Mouse (Mus musculus) heart, embryonic 11.5 days (tissue): ENCODE measurements around the gene Trmt112. TPM values are rescaled to one million over a fixed set of nuclear protein-coding genes. Genes with fewer than 3 reads are reported as not detected.

Source experiments
- ATAC-seq: fragments of 200-750 bp; cut with Nextera tagmentation; replicated peaks from 2 replicates; pipeline ENCODE4 v1.8.0; 2017; ENCODE audit warnings: moderate library complexity; ENCODE audit not compliant: insufficient number of reproducible peaks, low FRiP score, low TSS enrichment
- H3K27ac ChIP-seq: fragments of 300-500 bp; sonication (generic); 2 replicates; pipeline ENCODE4 v1.5.1; 2014; ENCODE audit warnings: mild to moderate bottlenecking, low read depth, low read length
- H3K27me3 ChIP-seq: fragments of 300-500 bp; sonication (generic); 2 replicates; pipeline ENCODE4 v1.6.1; 2014; ENCODE audit warnings: mild to moderate bottlenecking, low read length, mixed read lengths; ENCODE audit not compliant: control insufficient read depth, insufficient read depth
- H3K36me3 ChIP-seq: fragments of 300-500 bp; sonication (generic); 2 replicates; pipeline ENCODE4 v1.6.1; 2014; ENCODE audit warnings: mild to moderate bottlenecking, low read length, moderate library complexity, mixed read lengths; ENCODE audit not compliant: control insufficient read depth, insufficient read depth
- H3K4me1 ChIP-seq: fragments of 300-500 bp; sonication (generic); 2 replicates; pipeline ENCODE4 v1.6.1; 2014; ENCODE audit warnings: low read length; ENCODE audit not compliant: control insufficient read depth, insufficient read depth
- H3K4me2 ChIP-seq: fragments of 300-500 bp; sonication (generic); 2 replicates; pipeline ENCODE4 v1.6.1; 2014; ENCODE audit warnings: mild to moderate bottlenecking, moderate library complexity
- H3K4me3 ChIP-seq: fragments of 300-500 bp; sonication (generic); 2 replicates; pipeline ENCODE4 v1.5.1; 2014; ENCODE audit warnings: low read depth, low read length
- H3K9ac ChIP-seq: fragments of 300-500 bp; sonication (generic); 2 replicates; pipeline ENCODE4 v1.6.1; 2014; ENCODE audit warnings: mild to moderate bottlenecking, low read depth, low read length, moderate library complexity
- H3K9me3 ChIP-seq: fragments of 300-500 bp; sonication (generic); replicated peaks from 2 replicates; pipeline ENCODE4 v1.6.1; 2016; ENCODE audit warnings: low read length; ENCODE audit not compliant: control insufficient read depth
- WGBS: fragments of 180-500 bp; shearing (Covaris S2); extraction: QIAGEN DNeasy Blood & Tissue Kit; methylation state at CpG from one replicate; pipeline ENCODE4 v1.1.7; 2014; ENCODE audit not compliant: insufficient replicate concordance; 5-methylcytosine and 5-hydroxymethylcytosine counted together
- polyA plus RNA-seq: library from polyadenylated mRNA; unstranded; fragments of >200 nt; fragmentation: Nextera tagmentation; extraction: Ambion mirVana; gene quantifications from 2 replicates; pipeline ENCODE4 v1.2.1, GENCODE M21; 2014

Trmt112 gene
- polyA plus RNA-seq, 1 experiment from 2014 or later, result 97.8 TPM

- H3K36me3 ChIP-seq, result no peaks in the 10 kb centered on the region
- peaks cover 18% of the 10 kb centered on the region for H3K4me1 ChIP-seq
- H3K4me3 ChIP-seq, result no peak overlapping the region
- H3K9ac ChIP-seq, result no peak overlapping the region
- 16% methylated on average over 3 of the region's 3 CpGs for WGBS
- no peak overlapping the region for H3K27ac ChIP-seq
- ATAC-seq, result no peak
- peaks cover 48% of the 10 kb centered on the region for H3K27me3 ChIP-seq
- no peaks in the 10 kb centered on the region for H3K9me3 ChIP-seq
- H3K4me2 ChIP-seq, result no peak overlapping the region
Observed at GRCm38 (mm10) chr19:6936299-6936698, 26.8 kb downstream of the Trmt112 start.

GRCm38 (mm10) chr19:6937541-6938465 lies 28.3 kb downstream of the Trmt112 start:
- no peak overlapping the region for H3K9ac ChIP-seq
- 74% methylated on average over 16 of the region's 16 CpGs for WGBS
- H3K27ac ChIP-seq, result no peak overlapping the region
- no peaks in the 10 kb centered on the region for H3K36me3 ChIP-seq
- ATAC-seq, result no peak
- H3K4me3 ChIP-seq, result no peak overlapping the region
- no peaks in the 10 kb centered on the region for H3K9me3 ChIP-seq
- H3K4me2 ChIP-seq, result no peak overlapping the region
- H3K4me1 ChIP-seq, result peaks cover 21% of the 10 kb centered on the region
- H3K27me3 ChIP-seq, result peaks cover 34% of the 10 kb centered on the region

- H3K4me3 ChIP-seq, result no peak overlapping the region
- H3K36me3 ChIP-seq, result no peaks in the 10 kb centered on the region
- H3K27me3 ChIP-seq, result peaks cover 19% of the 10 kb centered on the region
- 90% methylated on average over 20 of the region's 20 CpGs for WGBS
- peaks cover 19% of the 10 kb centered on the region for H3K4me1 ChIP-seq
- H3K9ac ChIP-seq, result no peak overlapping the region
- no peak for ATAC-seq
- no peaks in the 10 kb centered on the region for H3K9me3 ChIP-seq
- no peak overlapping the region for H3K4me2 ChIP-seq
- no peak overlapping the region for H3K27ac ChIP-seq
Observed at GRCm38 (mm10) chr19:6939106-6940002, 29.9 kb downstream of the Trmt112 start.

GRCm38 (mm10) chr19:6940396-6941351 lies 31.2 kb downstream of the Trmt112 start:
- no peak for ATAC-seq
- peak overlapping the region; percentile 96 for H3K27ac ChIP-seq
- H3K27me3 ChIP-seq, result peaks cover 6% of the 10 kb centered on the region
- no peaks in the 10 kb centered on the region for H3K36me3 ChIP-seq
- H3K9ac ChIP-seq, result peak overlapping the region; percentile 89
- H3K4me2 ChIP-seq, result peak overlapping the region; percentile 79
- H3K9me3 ChIP-seq, result no peaks in the 10 kb centered on the region
- 20% methylated on average over 27 of the region's 29 CpGs for WGBS
- H3K4me1 ChIP-seq, result peaks cover 18% of the 10 kb centered on the region
- H3K4me3 ChIP-seq, result peak overlapping the region; percentile 84

- Histone ChIP-seq H3K4me3 (peak within 1 kb of the TSS; percentile 84), H3K27me3 (no peaks in the 10 kb centered on the region), H3K36me3 (no peaks in the 10 kb centered on the region), H3K9ac (peak within 1 kb of the TSS; percentile 89), H3K9me3 (no peaks in the 10 kb centered on the region), H3K27ac (peak within 1 kb of the TSS; percentile 96), H3K4me1 (peaks cover 18% of the 10 kb centered on the region), H3K4me2 (peak within 1 kb of the TSS; percentile 79)
- ATAC-seq, result peak; percentile 82
- WGBS, result under 1% methylated on average over 82 of the region's 83 CpGs
Observed at GRCm38 (mm10) chr19:6941372-6942248, 32.1 kb downstream of the Trmt112 start, which contains the start of gene Bad. Gene Bad, plus strand, starts transcription at chr19:6941861.

- Histone ChIP-seq H3K36me3 (no peaks in the 10 kb centered on the region), H3K4me1 (peaks cover 18% of the 10 kb centered on the region), H3K4me3 (peak within 1 kb of the TSS; percentile 84), H3K9me3 (no peaks in the 10 kb centered on the region), H3K4me2 (peak within 1 kb of the TSS; percentile 79), H3K27ac (peak within 1 kb of the TSS; percentile 96), H3K9ac (peak within 1 kb of the TSS; percentile 89), H3K27me3 (no peaks in the 10 kb centered on the region)
- ATAC-seq, result peak; percentile 88
- under 1% methylated on average over 27 of the region's 27 CpGs for WGBS
Observed at GRCm38 (mm10) chr19:6942249-6942691, 32.8 kb downstream of the Trmt112 start, which contains the start of gene Gpr137. Gene Gpr137, minus strand, starts transcription at chr19:6942480.

GRCm38 (mm10) chr19:6942764-6943163 lies 33.3 kb downstream of the Trmt112 start:
- no peaks in the 10 kb centered on the region for H3K9me3 ChIP-seq
- H3K9ac ChIP-seq, result peak overlapping the region; percentile 89
- no peaks in the 10 kb centered on the region for H3K36me3 ChIP-seq
- H3K27ac ChIP-seq, result peak overlapping the region; percentile 96
- ATAC-seq, result no peak
- 23% methylated on average over 5 of the region's 5 CpGs for WGBS
- H3K4me3 ChIP-seq, result peak overlapping the region; percentile 84
- H3K4me1 ChIP-seq, result peaks cover 18% of the 10 kb centered on the region
- H3K4me2 ChIP-seq, result peak overlapping the region; percentile 79
- H3K27me3 ChIP-seq, result no peaks in the 10 kb centered on the region
